Mouse (Mus musculus): ENCODE measurements around the gene Aif1l. TPM values are rescaled to one million over a fixed set of nuclear protein-coding genes. Genes with fewer than 3 reads are reported as not detected.

Gene Aif1l
- polyA plus RNA-seq, 1 experiment from 2014 or later: 79.6 TPM

- no peaks in the 10 kb centered on the region for H3K27me3 ChIP-seq (ENCODE audit: control insufficient read depth, insufficient read depth, low read length)
- no peak overlapping the region; the same call in 1 of the 2 replicates for H3K9ac ChIP-seq (ENCODE audit: low read length)
- no peak overlapping the region for H3K4me2 ChIP-seq (ENCODE audit: low read depth, low read length, severe bottlenecking)
- no peak overlapping the region for H3K4me3 ChIP-seq (ENCODE audit: low read depth, low read length)
- H3K27ac ChIP-seq (ENCODE audit: low read depth, low read length): no peak overlapping the region
- H3K36me3 ChIP-seq (ENCODE audit: control insufficient read depth, insufficient read depth, low read length): peaks cover 32% of the 10 kb centered on the region
- H3K9me3 ChIP-seq (ENCODE audit: control insufficient read depth, low read length): no peaks in the 10 kb centered on the region
- WGBS: 99% methylated on average over 13 of the region's 13 CpGs
- DNase-seq (ENCODE audit: low spot score) (no peak), ATAC-seq (replicated peaks; ENCODE audit: low FRiP score) (no peak)
- no peaks in the 10 kb centered on the region for H3K4me1 ChIP-seq (replicated peaks; ENCODE audit: control insufficient read depth, insufficient read depth, low read length)
Measured at GRCm38 (mm10) chr2:31996060-31996459, 46.1 kb downstream of the Aif1l start.

DNA sequence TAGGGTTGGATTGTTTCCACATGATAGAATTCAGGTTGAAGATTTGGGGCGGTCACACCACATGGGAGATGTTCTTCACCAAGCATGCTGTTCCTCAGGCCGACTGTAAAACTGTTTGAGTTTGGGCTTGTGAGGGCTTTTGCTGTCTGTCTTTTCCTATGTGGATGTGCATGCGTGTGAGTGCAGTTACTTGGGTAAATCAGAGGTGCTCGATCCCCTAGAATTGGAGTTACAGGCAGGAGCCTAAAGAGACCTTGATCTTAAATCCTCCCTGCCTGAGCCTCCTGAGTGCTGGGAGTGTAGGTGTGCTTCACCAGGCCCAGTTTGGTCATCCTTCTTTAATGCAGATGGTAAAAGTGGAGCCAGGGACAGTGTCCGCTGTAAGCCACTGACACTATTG is 47.6 kb downstream of the Aif1l start:
- Histone ChIP-seq H3K27ac (ENCODE audit: low read depth, low read length) (no peak overlapping the region), H3K9me3 (ENCODE audit: control insufficient read depth, low read length) (no peaks in the 10 kb centered on the region), H3K36me3 (ENCODE audit: control insufficient read depth, insufficient read depth, low read length) (peaks cover 21% of the 10 kb centered on the region), H3K9ac (ENCODE audit: low read length) (no peak overlapping the region), H3K27me3 (ENCODE audit: control insufficient read depth, insufficient read depth, low read length) (no peaks in the 10 kb centered on the region), H3K4me1 (replicated peaks; ENCODE audit: control insufficient read depth, insufficient read depth, low read length) (no peaks in the 10 kb centered on the region), H3K4me2 (ENCODE audit: low read depth, low read length, severe bottlenecking) (no peak overlapping the region), H3K4me3 (ENCODE audit: low read depth, low read length) (no peak overlapping the region)
- DNase-seq (ENCODE audit: low spot score) (no peak), ATAC-seq (replicated peaks; ENCODE audit: low FRiP score) (no peak)
- 93% methylated on average over 5 of the region's 5 CpGs for WGBS

- 77% methylated on average over 2 of the region's 2 CpGs for WGBS
- H3K4me3 ChIP-seq (ENCODE audit: low read depth, low read length): no peak overlapping the region
- ATAC-seq (replicated peaks; ENCODE audit: low FRiP score): no peak
- H3K4me2 ChIP-seq (ENCODE audit: low read depth, low read length, severe bottlenecking): no peak overlapping the region
- no peak overlapping the region for H3K27ac ChIP-seq (ENCODE audit: low read depth, low read length)
- H3K9me3 ChIP-seq (ENCODE audit: control insufficient read depth, low read length): no peaks in the 10 kb centered on the region
- no peak overlapping the region for H3K9ac ChIP-seq (ENCODE audit: low read length)
- H3K4me1 ChIP-seq (replicated peaks; ENCODE audit: control insufficient read depth, insufficient read depth, low read length): no peaks in the 10 kb centered on the region
- H3K27me3 ChIP-seq (ENCODE audit: control insufficient read depth, insufficient read depth, low read length): no peaks in the 10 kb centered on the region
- DNase-seq (ENCODE audit: low spot score): no peak
- H3K36me3 ChIP-seq (ENCODE audit: control insufficient read depth, insufficient read depth, low read length): peaks cover 18% of the 10 kb centered on the region
Measured at GRCm38 (mm10) chr2:31998443-31998842, 48.5 kb downstream of the Aif1l start.

- Histone ChIP-seq H3K27ac (ENCODE audit: low read depth, low read length) (no peak overlapping the region), H3K9ac (ENCODE audit: low read length) (no peak overlapping the region), H3K4me1 (replicated peaks; ENCODE audit: control insufficient read depth, insufficient read depth, low read length) (no peaks in the 10 kb centered on the region), H3K9me3 (ENCODE audit: control insufficient read depth, low read length) (no peaks in the 10 kb centered on the region), H3K4me2 (ENCODE audit: low read depth, low read length, severe bottlenecking) (no peak overlapping the region), H3K27me3 (ENCODE audit: control insufficient read depth, insufficient read depth, low read length) (no peaks in the 10 kb centered on the region), H3K36me3 (ENCODE audit: control insufficient read depth, insufficient read depth, low read length) (peaks cover 12% of the 10 kb centered on the region), H3K4me3 (ENCODE audit: low read depth, low read length) (no peak overlapping the region)
- no peak for ATAC-seq (replicated peaks; ENCODE audit: low FRiP score)
- 93% methylated on average over 2 of the region's 2 CpGs for WGBS
- no peak for DNase-seq (ENCODE audit: low spot score)
Measured at GRCm38 (mm10) chr2:32008311-32008710, 58.4 kb downstream of the Aif1l start.

DNA sequence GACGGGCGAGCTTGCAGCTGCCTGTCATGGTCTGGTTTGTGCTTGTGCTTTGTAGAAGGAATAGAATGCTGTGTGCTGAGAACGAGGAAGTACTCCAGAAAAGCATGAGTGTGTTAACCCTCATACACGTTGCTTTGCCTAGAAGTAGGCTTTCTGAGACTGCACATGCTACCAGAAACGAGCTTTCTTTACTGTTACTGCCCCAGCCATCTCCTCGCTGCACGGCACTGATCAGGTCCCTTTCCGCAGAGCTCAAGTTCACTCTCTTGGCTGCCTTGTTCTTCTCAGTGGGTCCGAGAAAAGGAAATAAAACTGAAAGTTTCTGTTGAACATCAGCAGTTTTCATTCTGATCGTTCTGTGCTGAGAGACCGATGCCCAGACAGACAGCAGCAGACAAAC is 58.8 kb downstream of the Aif1l start:
- H3K4me3 ChIP-seq (ENCODE audit: low read depth, low read length): no peak overlapping the region
- ATAC-seq (replicated peaks; ENCODE audit: low FRiP score) (no peak), DNase-seq (ENCODE audit: low spot score) (no peak)
- no peak overlapping the region for H3K4me2 ChIP-seq (ENCODE audit: low read depth, low read length, severe bottlenecking)
- H3K27me3 ChIP-seq (ENCODE audit: control insufficient read depth, insufficient read depth, low read length): no peaks in the 10 kb centered on the region
- H3K36me3 ChIP-seq (ENCODE audit: control insufficient read depth, insufficient read depth, low read length): peaks cover 12% of the 10 kb centered on the region
- no peak overlapping the region for H3K27ac ChIP-seq (ENCODE audit: low read depth, low read length)
- no peaks in the 10 kb centered on the region for H3K4me1 ChIP-seq (replicated peaks; ENCODE audit: control insufficient read depth, insufficient read depth, low read length)
- H3K9ac ChIP-seq (ENCODE audit: low read length): no peak overlapping the region
- 91% methylated on average over 11 of the region's 11 CpGs for WGBS
- no peaks in the 10 kb centered on the region for H3K9me3 ChIP-seq (ENCODE audit: control insufficient read depth, low read length)

GRCm38 (mm10) chr2:32019704-32020103 is 69.8 kb downstream of the Aif1l start:
- Histone ChIP-seq H3K27ac (ENCODE audit: low read depth, low read length) (no peak overlapping the region), H3K9ac (ENCODE audit: low read length) (no peak overlapping the region), H3K9me3 (ENCODE audit: control insufficient read depth, low read length) (no peaks in the 10 kb centered on the region), H3K4me3 (ENCODE audit: low read depth, low read length) (no peak overlapping the region), H3K36me3 (ENCODE audit: control insufficient read depth, insufficient read depth, low read length) (peaks cover 15% of the 10 kb centered on the region), H3K4me1 (replicated peaks; ENCODE audit: control insufficient read depth, insufficient read depth, low read length) (no peaks in the 10 kb centered on the region), H3K4me2 (ENCODE audit: low read depth, low read length, severe bottlenecking) (no peak overlapping the region), H3K27me3 (ENCODE audit: control insufficient read depth, insufficient read depth, low read length) (no peaks in the 10 kb centered on the region)
- WGBS: 87% methylated on average over 4 of the region's 4 CpGs
- ATAC-seq (replicated peaks; ENCODE audit: low FRiP score): no peak
- no peak for DNase-seq (ENCODE audit: low spot score)

DNA sequence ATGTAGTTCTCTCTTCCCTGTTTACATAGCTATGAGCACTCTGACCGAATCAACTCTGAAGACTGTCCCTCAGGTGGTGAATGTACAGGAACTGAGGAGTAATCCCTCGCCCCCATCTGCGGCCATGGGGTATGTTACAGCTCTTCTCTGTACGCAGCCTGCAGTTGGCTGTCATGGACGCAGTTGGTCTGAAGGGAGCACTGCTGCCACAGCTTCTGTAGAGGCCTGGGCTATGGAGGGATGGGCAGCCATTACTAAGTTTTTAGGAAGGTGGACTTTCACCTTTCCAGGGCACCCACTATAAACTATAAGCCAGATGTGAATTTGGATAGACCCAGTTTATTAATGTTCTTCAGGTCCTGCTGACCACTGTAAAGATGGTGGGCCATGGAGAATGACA is 70.3 kb downstream of the Aif1l start:
- H3K4me2 ChIP-seq (ENCODE audit: low read depth, low read length, severe bottlenecking): no peak overlapping the region
- ATAC-seq (replicated peaks; ENCODE audit: low FRiP score) (no peak), DNase-seq (ENCODE audit: low spot score) (no peak)
- no peak overlapping the region for H3K9ac ChIP-seq (ENCODE audit: low read length)
- peaks cover 15% of the 10 kb centered on the region for H3K36me3 ChIP-seq (ENCODE audit: control insufficient read depth, insufficient read depth, low read length)
- H3K27me3 ChIP-seq (ENCODE audit: control insufficient read depth, insufficient read depth, low read length): no peaks in the 10 kb centered on the region
- no peaks in the 10 kb centered on the region for H3K4me1 ChIP-seq (replicated peaks; ENCODE audit: control insufficient read depth, insufficient read depth, low read length)
- H3K4me3 ChIP-seq (ENCODE audit: low read depth, low read length): no peak overlapping the region
- H3K27ac ChIP-seq (ENCODE audit: low read depth, low read length): no peak overlapping the region
- H3K9me3 ChIP-seq (ENCODE audit: control insufficient read depth, low read length): no peaks in the 10 kb centered on the region
- 93% methylated on average over 5 of the region's 5 CpGs for WGBS

Other genes starting within 250 kb of the Aif1l start
- 0.16 and 0.24 TPM in 2 replicates for gene Qrfp, start 139.6 kb upstream of the Aif1l start, polyA plus RNA-seq (2014; fragmentation: Nextera tagmentation; extraction: Ambion mirVana)
- 0.24 and 0.39 TPM in 2 replicates for gene Fibcd1, start 104.1 kb upstream of the Aif1l start, polyA plus RNA-seq (2014; fragmentation: Nextera tagmentation; extraction: Ambion mirVana)
- gene Lamc3, start 62.8 kb upstream of the Aif1l start, polyA plus RNA-seq (2014; fragmentation: Nextera tagmentation; extraction: Ambion mirVana): 6.1 and 6.3 TPM in 2 replicates
- 76.0 and 81.8 TPM in 2 replicates for gene Nup214, start 24.3 kb downstream of the Aif1l start, polyA plus RNA-seq (2014; fragmentation: Nextera tagmentation; extraction: Ambion mirVana)
- 1.5 and 1.8 TPM in 2 replicates for gene Fam78a, start 134.7 kb downstream of the Aif1l start, polyA plus RNA-seq (2014; fragmentation: Nextera tagmentation; extraction: Ambion mirVana)
- 5.7 and 7.3 TPM in 2 replicates for gene Plpp7, start 145.4 kb downstream of the Aif1l start, polyA plus RNA-seq (2014; fragmentation: Nextera tagmentation; extraction: Ambion mirVana)
- 98.0 and 102 TPM in 2 replicates for gene Prrc2b, start 200.9 kb downstream of the Aif1l start, polyA plus RNA-seq (2014; fragmentation: Nextera tagmentation; extraction: Ambion mirVana)

All from forebrain, embryonic 11.5 days (tissue).